Mouse (Mus musculus) embryo, embryonic 11 days (tissue): ENCODE results near the gene Pate4.
"Not testable (repeated sequence)": the region's sequence is repeated elsewhere in the genome, so short reads cannot be mapped to it uniquely, and the experiment has no call there.

Source experiments
- DNase-seq: peaks from one replicate; pipeline ENCODE4 v3.0.0-alpha.2; 2015

Pate4 gene

DNA sequence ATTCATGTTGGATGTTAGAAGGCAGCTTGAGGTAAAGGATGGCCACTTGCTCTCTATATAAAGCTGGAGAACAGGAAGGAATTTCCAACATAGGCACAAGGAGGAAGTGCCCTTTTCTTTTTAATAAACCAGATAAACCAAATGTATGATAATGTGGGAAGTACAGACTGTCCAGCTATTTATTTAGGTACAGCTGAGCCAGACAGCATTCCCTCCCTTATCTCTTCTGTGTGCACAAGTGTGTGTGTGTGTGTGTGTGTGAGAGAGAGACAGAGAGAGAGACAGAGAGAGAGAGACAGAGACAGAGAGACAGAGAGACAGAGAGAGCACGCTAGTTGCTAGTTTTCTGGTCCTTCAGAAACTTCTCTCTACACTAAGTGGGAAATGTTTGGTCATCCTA is at the start of gene Pate4:
Pate4 (minus strand) TSS at position 101 of the 400 bp plus-strand sequence.
- DNase-seq = no peak

- DNase-seq = no peak
These were observed 36.4 kb upstream of the Pate4 start, which contains the start of gene Pate3 for GRCm38 (mm10) chr9:35648102-35648501. Gene Pate3 (minus strand): TSS chr9:35648202.

DNA sequence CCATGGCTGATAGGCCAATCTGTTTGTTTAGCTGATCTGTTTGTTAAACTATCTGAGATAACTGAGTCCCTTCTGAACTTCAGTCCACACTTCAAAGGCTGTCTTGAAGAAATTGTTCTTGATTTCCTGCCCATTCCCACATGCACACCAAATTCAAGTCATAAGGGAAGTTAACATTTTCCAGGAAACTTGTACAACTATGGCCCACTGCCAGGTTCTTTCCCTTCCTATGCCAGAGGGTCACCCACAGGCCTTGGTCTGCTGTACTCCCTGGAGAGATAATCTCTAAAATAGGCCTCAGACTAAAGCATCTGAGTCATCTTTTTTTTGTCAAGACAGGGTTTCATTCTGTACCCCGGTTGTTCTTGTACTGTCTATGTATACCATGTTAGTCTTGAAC is 21.2 kb upstream of the Pate4 start:
- no peak for DNase-seq

GRCm38 (mm10) chr9:35616784-35617183 is 5.0 kb upstream of the Pate4 start:
- not testable (repeated sequence) for DNase-seq

DNA sequence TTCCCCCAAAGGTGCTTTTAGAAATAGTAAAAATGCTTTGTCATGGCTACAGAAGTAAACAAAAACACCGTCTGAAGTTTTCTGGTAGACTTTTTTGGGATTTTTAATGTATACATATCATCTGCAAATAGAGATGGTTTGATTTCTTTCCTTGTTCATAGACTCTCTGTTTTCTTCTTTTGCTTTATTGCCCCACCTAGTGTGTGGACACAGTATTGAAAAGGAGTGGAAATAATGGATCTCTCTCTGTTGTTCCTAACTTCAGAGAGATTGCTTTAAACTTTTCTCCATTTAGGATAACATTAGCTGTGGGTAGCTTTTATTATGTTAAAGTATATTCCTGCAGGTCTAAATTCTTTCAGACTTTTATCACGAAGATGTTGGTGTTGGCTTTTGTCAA is 2.3 kb upstream of the Pate4 start:
- DNase-seq = no peak

DNA sequence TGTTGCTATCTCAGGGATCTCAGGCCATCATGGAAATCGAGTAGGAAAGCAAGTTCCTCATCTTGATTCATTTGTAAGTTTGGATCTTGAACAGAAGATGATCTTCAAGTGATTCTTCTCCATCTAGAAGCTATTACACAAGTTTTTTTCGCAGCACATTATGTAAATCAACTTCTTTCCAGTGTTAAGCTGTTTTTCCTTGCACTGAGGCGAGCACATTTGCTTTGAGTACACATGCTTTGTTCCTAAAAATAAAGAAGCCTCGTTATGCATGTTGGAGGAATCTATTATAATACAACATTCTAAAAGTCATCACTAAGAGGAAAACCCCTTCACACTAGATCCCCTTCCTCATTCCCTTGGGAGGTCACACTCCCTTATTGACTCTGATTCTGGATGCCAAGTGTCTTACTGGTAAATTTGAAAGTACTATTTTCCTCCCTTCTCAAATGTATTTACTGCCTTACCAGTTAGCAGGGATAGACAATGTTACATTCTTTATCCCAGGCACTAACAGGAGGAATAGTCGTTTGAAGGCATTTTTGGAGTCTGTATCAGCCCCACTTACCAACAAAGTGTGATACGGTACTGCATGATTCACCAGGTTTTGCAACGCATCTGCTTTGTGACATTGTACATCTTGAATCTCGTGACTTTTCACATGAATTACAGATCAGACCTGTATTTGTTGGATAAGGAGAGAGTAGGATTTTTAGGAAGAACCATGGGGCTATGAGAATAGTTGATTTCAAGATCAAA is 3.9 kb downstream of the Pate4 start:
- no peak for DNase-seq

DNA sequence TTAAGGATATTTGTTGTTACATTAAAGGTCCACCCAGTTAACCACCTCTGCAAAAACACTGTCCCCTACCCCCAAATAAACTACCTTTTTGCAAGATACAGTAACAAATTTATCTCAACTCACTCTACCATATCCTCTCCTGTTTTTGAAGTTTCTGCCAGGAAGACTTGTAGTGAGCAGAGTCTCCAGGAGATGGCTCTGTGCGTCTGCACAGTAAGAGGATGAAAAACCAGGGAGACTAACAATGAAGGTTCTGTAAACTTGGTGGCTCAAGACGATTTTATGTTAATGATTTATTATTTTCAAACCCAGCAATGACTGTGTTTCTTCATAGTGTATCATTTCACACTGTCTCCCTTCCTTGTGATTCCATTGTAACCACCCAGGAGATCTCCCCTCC is 18.8 kb downstream of the Pate4 start:
- DNase-seq = peak; percentile 45

DNA sequence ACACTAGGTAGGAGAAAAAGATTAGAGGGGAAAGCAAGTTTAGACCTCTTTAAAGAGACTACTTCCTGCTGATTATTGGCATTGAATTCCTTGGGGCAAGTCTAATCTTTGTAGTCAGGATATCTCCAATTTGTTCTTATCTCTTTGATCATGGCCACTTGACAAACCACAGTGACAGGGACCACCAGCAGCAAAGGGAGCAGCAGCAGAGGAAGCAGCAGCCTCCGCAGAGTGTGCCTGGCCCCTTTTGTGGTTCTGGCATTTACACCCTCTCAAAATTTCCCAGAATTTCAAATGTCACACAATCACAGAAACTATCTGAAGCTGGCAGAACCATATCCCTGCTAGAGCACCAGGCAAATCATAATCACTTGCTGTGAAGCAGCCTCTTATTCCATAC is 24.1 kb downstream of the Pate4 start:
- no peak for DNase-seq

DNA sequence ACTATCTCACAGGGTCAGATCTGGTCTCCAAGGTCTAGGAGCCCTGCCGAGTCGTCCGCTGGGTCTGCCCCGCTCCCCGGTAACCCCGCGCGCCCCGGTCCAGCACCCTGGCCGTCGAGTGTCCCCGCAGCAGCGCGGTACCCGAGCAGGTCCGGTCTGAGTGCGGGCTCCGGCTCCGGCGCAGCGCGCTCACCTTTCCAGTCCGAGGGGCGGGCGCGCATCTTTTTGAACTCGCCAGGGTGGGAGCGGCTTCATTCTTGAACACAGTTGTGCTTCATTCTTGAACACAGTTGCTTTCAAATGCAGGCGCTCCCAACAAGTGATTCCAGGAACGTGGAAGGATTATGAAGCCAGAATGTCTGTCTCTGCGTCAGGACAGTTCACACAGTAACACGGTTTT is 37.3 kb downstream of the Pate4 start:
- DNase-seq = peak; percentile 39

- DNase-seq = no peak
These were observed 41.1 kb downstream of the Pate4 start for GRCm38 (mm10) chr9:35570663-35571062.

GRCm38 (mm10) chr9:35569571-35570534 is 41.9 kb downstream of the Pate4 start, which contains the start of the genes Pate2 and Hyls1:
Gene Pate2 (plus strand): TSS chr9:35570284.
Gene Hyls1 (minus strand): TSS chr9:35570398.
- DNase-seq = peak; percentile 98

DNA sequence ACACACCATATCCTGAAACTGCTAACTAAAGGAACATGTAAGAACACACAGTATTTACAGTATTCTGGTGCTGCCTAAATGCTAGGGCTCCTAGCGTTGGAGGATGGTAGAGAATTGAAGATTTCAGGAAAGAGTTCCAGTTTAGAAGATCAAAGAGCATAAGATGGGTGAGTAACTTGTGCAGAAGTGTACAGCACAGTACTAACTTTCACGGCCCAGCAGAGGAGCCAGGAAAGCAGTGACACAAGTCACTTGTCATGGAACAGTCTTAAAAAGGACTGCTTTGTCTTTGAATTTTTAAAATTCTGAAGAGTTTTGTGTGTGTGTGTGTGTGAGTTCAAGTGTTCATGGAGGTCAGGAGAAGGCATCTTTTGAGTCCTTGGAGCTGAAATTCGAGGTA is 43.7 kb downstream of the Pate4 start:
- no peak for DNase-seq

DNA sequence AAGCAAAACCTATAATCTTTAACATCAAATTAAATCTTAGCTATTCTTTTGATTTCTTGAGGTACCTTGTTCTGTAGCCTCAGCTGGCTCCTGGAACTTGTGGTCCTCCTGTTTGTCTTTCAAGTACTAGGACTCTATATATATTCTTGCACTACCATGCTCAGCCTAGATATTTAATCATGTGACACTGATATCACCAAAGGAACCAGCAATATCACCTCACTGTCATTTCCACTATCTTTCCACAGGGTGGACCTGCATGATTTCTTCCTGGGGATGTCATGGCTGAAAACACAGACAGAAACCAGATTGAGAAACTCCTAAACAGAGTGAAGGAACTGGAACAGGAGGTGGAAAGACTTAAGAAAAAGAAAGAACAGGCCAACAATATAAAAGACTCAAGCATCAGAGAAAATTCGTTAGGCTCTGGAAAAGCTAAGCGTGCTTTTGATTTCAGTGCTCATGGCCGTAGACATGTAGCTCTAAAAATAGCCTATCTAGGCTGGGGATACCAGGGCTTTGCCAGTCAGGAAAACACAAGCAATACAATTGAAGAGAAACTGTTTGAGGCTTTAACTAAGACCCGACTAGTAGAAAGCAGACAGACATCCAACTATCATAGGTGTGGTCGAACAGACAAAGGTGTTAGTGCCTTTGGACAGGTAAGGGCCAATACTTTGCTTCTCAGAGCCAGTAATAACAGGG is 47.1 kb downstream of the Pate4 start:
- no peak for DNase-seq

GRCm38 (mm10) chr9:35561583-35561982 is 50.2 kb downstream of the Pate4 start:
- DNase-seq = no peak

GRCm38 (mm10) chr9:35561076-35561475 is 50.7 kb downstream of the Pate4 start:
- DNase-seq = no peak

- DNase-seq = peak; percentile 98
These were observed 52.5 kb downstream of the Pate4 start for GRCm38 (mm10) chr9:35559009-35559890.

- DNase-seq = peak; percentile 85
These were observed 53.3 kb downstream of the Pate4 start, which contains the start of the genes Ddx25 and Pus3 for GRCm38 (mm10) chr9:35558257-35559008. Gene Ddx25 (minus strand): TSS chr9:35558528. Gene Pus3 (plus strand): TSS chr9:35558595.
